Mouse (Mus musculus) kidney, adult 18-20 months (tissue): Measurements from ENCODE around the gene Fosl2.
A peak's percentile ranks its signal among the peaks of the same experiment; 100 is the strongest.
"Not testable (repeated sequence)": the region's sequence is repeated elsewhere in the genome, so short reads cannot be mapped to it uniquely, and the experiment has no call there.

Source experiments
- DNase-seq: peaks from one replicate; pipeline ENCODE4 v3.0.0; 2021

Gene Fosl2

DNA sequence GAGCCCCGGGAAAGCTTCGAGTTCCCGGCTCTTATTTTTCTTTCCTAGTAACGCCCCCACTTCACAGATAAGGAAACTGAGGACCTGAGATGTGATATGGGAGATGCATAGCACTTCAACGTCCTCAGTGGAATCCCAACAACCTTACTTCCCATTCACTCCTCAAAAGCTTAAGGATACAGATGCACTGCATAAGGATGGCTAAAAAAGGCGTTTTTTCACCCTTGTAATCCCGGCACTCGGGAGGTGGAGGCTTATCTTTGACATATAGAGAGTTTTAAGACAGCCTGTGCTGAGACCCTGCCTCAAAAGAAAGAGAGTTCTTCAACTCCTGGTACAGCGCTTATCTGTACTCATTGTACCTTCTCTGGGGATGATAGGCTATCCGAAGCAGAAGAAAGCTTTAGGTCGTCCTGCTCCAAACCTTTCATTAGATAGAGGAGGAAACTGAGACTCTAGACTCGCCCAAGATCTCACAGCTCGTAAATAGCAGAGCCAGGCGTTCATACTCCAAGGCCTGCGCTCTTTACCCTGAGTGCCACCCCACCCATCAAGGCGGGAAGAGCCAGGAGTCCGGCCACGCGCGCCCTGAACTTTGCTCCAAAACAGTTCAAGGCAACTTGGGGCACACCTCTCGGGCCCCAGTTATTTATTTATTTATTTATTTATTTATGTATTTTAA lies 1.4 kb upstream of the Fosl2 start:
- peak; percentile 62 for DNase-seq

DNA sequence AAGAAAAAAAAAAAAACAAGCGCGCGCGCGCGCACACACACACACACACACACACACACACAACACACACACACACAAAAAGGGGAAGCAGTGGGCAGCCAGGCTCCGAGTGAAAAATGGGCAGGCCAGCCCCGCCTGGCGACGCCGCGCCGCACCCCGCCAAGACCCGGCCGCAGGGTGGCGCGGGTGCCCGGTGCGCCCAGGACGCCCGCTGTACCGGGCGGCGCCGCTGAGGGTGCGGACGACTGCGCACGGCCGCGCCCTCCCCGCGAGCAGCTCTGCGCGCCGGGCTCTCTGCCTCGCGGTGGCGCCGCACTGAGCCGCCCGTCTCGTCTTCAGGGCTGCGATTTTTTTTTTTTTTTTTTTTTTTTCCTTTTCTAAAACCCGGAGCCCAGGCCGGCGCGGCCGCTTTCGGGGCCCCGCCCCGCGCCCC lies 682 bp upstream of the Fosl2 start:
- peak; percentile 78 for DNase-seq

DNA sequence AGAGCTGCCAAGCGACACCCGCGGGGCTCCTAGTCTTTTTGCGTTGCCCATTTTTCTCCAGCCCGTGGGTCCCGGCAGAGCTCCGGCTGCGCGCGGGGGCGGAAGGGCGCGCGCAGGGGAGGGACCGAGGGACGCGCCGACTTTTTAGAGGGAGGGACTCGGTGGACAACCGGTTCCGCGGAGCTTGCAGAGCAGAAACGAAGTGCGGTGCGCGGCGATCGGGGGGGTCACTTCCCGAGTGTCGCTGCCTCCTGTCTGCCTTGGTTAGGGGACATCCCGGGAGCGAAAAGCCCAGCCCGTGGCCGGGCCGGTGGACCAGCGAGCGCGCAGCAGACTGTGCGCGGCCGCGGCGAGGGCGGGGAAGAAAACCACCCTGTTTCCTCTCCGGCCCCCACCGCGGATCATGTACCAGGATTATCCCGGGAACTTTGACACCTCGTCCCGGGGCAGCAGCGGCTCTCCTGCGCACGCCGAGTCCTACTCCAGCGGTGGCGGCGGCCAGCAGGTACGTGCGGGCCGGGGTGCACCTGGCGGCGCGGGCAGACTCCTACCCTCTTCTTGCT lies 781 bp downstream of the Fosl2 start:
- peak; percentile 85 for DNase-seq

DNA sequence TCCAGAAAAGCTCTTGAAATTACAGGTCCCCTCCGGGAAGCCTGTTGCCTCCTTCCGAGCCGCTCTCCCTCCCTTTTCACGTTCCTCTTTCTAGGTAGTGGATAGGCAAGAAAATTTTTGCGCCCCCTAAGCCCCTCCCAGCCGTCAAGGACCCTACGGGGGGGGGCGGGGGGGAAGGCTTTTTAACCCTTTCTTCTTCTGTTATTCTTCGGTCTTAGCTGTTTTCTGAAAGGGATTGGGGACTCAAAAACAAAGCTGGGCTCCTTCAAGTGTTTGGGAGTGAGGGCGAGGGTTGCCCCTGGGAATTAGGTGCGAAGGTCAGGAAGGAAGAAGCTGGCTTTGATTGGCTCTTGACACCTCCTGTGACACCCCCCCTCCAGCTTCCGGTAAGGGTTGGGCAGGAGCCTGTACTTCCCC lies 1.5 kb downstream of the Fosl2 start:
- DNase-seq = peak; percentile 54

DNA sequence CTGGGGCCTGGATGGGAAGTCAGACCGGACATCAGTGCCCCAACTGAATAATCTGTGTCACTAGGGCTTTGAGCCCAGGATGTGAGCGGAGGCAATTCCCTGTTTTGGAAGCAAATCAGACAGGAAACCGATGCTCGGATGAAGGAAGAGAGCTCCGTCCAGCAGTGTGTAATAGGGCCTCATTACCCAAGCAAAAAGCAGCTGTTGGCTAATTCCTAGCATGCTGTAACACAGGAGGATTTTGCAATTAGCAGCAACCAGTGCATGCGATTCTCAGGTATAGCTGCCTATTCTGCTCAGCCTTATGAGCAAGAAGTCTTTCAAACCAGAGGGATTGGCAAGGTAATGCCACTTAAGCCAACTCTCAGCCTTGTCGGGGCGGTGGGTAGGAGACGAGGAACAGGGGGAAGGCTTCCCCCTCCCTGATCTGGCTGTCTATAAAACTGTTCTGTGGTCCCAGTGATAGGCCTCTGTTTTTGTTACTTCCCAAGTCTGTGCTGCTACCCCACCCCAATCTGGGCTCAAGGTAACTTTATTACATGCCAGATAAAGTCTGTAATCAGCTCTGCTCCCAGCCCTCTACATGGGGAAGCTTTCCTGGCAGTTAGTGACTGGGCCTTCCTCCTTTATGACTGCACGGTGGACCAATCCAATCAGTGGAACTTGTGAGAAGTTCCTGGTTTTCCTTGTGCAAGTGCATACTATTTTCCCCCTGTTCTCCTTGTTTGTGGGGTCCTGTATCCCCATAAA lies 3.0 kb downstream of the Fosl2 start:
- peak; percentile 37 for DNase-seq

DNA sequence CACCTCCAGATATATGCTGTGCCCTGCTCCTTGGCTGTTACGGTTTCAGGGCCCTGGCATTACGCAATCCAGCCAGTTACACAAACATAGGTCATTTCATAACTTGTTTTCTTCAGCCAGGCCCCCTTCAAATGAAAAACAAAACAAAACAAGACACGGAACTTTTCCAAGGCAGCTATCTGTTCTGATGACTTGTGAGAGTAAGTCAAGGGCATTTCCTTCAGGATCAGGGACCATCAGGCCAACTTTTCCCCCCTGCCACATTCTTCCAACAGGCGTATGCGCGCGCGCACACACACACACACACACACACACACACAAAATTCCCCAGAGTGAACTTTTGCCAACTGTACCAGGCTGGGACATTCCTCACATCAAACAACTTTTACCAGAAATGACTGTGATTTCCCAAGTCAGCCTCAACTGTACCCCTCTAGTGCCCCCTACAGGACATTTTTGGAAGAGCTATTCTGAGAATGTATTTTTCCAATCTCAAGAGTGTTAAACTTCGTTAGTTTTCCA lies 4.0 kb downstream of the Fosl2 start:
- peak; percentile 60 for DNase-seq

DNA sequence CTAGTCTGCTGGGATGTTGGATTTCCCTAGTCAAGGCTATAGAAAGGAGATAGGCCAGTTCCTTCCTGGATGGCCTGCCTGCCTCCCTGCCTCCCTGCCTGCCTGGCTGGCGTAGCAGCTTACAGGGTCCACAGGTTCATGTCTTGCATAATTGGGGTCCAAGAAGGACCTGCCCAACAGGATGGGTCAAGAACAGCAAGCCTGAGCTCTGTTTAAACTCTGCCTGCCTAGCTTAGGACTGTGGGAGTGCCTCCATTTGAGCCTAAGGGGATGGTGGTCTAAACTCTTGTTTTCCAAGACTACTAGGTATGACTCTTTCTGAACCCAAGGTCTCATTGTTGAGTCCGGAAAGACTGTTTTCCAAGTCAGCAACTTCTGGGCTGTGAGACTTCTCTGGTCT lies 6.3 kb downstream of the Fosl2 start:
- DNase-seq = no peak

DNA sequence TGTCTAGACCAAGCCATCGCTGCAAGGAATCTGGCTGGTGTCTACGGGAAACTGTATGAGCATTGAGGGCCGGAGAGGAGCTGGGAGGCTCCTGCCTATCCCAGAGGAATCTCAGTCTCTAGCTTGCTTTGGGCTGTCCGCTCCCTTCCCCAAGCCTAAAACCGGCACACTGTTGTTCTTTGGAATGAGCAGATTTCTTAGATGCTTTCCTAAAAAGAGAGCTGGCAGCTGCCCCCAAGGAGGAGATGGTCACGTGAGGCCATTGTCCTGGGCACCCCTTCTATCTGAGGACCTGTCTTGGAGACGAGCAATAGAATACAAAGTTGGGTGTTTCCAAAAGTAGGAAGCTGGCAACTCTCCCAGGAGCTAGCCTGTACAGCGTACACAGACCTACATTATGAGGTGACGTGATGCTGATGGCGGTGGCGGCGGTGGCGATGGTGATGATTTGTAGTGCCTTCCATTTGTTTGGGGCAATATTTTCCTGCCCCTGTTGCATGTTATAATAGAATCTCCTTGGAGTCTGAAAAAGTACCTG lies 7.9 kb downstream of the Fosl2 start:
- no peak for DNase-seq

DNA sequence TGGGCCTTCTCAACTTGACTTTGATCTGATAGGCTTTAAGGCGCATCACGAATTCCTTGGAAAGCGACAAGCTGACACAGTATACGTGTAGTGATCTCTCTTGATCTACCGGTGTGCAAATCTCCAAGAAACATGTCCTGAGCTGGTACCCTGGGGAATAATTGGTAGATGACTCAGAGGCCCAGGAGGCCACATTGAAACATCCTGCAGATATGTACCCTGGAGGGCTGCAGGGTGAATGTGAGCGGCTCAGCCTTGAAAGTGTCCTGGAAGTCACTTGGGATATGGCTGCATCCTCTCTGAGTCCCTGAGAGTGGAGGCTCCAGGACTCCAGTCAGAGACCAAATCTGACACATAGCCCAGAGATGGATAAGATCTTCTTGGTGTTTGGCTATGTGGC lies 10.7 kb downstream of the Fosl2 start:
- DNase-seq = no peak

DNA sequence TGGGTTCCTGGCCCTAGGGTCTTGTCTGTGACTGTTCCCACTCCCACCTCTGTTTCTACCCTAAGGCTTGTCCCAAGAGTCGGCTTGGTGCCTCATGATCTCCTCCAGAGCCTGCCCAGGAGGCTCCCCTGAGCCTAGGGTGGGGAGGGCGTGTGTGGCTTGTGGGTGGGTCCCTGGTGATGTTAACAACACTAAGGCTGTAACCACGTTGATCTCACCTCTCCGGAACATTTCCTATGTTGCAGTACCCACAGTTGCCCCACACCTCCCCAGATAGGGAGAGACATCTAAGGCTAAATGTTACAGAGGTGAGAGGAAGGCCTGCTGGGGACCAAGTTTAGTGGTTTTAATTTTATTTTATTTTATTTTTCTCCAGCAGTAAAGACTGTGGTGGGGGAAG lies 13.0 kb downstream of the Fosl2 start:
- no peak for DNase-seq

DNA sequence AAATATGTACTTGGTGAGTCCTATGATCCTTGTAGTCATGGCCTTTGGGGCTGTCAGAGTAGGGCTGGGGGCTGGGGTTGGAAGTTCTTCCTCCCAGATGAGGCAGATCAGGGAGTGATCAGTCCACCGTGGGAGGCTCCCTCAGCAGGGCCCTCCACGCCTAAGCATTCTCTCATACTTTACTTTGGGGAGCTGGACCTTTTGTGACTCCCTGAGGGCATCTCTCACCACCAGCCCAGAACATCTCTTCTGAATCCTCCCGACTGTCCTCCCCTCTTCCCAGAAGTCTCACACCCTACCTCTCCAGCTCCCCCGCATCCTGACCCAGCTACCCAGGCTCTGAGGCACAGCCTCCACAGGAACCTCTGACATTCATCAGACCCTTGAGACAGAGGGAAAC lies 15.6 kb downstream of the Fosl2 start:
- DNase-seq = no peak

DNA sequence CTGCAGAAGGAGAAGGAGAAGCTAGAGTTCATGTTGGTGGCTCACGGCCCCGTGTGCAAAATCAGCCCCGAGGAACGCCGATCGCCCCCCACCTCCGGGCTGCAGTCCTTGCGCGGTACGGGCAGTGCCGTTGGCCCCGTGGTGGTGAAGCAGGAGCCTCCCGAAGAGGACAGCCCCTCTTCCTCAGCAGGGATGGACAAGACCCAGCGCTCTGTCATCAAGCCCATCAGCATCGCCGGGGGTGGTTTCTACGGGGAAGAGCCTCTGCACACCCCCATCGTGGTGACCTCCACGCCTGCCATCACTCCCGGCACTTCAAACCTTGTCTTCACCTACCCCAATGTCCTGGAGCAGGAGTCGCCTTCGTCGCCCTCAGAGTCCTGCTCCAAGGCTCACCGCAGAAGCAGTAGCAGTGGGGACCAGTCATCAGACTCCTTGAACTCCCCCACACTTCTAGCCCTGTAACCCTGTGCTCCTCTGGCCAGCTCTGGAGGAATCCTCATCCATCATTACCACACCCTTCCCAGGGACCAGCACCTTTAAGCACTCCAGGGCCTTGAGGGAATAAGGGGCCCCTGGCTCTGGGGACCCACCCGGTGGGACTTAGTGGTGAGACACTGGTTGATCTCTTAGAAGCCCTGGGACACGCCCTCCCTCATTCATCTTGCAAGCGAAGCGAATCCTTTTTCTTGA lies 17.3 kb downstream of the Fosl2 start:
- no peak for DNase-seq

DNA sequence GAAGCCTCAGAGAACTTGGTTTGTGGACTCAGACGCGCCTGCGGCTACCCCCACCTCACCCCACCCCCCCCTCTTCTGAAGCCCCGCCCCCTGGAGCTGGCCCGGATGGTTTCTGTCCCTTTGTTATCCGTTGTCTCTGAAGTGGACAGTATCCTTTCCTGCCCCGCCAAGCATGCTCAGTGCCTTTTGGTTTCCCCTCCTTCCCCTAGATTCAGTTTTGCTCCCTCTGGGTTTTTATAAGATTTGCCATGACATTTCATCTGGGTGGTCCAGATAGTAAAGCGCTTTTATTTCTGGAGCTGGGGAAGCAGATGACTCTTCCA lies 17.8 kb downstream of the Fosl2 start:
- DNase-seq = no peak

DNA sequence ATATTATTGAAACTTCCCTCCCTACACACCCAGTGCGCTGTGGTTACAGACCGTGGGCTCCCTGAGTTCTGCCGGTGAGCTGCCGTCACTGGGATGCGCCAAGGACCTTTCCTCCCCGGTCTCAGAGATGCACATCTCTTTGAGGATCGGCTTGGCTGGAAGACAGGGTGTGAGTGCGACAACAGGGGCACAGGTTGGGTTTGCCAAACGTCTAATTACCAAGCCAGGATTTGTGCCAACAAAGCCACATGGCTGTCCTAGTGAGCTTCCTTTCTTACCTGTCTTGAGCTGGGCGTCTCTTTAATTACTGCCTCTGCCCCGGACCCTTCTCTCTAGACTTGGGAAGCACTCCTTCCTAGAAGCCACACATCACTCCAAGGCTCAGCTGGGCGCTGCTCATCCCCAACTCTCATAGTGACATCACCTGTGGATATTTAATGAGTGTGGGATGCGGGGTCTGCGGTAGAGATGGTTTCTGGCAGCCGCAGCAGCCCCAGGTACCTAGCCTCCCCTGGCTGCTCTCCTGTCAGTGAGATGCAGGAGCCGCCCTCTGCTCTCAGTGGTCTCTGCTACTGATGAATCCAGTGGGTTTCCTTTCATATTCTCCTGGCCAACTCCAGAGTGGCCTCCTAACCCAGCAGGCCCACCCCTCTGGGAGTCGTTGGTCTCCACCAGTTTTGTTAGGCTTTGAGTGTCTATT lies 18.3 kb downstream of the Fosl2 start:
- no peak for DNase-seq

DNA sequence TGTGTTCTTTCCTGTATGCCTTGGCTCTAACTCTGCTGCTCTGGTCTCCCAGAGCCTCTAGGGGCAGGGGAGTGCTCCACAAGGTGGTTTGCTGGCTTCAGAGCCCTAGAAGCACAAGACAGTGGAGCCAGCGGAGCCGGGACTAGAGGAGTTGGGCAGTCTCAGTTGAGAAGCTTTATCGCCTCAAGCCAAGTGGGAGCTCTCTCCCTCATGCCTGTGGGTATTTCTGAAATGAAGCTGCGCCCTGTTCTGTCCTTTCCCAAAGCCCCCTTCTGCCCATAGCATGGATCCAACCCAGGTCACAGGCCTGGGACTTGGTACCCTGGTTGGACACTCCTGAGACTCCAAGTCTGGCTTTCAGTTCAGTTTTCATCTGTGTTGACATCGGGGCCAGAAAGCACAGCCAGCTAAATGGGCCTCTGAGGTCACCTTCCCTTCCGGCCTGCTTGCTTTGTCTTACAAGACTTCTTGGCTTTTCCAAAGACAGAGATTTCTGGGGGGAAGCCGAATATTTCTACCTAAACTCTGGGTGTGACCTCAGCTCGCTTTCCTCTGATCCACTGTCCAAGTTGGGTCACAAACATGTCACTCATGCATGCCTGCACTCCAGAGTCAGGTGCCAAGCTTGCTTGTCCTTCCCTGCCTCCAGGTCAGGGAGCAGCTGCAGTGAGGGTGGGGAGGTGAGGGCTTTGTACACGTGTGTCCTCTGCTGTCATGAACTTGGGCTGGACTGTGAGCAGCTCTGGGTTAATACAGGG lies 19.5 kb downstream of the Fosl2 start:
- peak; percentile 31 for DNase-seq

DNA sequence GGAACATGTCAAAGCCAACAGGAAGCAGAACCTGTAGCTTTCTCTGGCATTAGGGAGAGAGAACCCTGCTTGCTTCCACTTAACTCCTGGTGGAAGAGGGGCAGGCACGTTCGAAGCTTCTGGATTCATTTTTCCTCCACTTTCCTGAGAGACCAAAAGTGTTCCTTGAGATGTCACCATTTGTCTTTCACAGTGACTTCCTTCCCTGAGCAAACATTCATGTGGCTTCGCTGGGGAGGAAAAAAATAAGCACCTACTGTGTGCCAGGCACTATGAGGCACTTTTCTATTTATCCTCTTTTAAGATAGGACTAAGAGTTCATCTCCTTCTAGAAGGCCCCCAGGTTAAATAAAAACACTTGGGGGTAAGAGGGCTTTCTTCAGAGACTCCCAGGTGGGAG lies 20.3 kb downstream of the Fosl2 start:
- DNase-seq = no peak

DNA sequence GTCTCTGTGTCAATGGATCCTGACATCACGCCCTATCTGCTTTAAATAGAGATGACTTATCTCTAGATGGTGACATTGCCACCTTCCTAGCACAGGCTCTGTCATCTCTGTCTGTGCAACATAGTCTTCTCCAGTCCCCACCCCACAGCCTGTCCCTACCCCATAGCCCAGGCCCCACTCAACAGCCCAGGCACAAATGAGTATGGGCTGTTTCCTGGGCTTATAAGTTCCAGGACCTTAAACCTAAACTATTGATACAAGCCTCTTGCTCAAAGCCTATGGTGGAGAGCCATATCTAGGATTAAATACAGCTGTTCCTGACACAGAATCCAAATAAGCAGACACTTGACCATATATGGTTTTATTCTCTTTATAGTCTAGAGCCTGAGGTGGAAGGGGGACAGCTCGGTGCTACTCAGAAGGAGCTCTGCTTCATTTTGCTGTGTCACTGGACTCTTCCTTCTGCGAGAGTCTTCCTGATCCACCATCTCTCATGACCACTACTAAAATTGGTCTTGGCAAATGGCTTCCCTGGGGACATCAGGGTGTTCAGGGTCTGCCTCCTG lies 28.0 kb downstream of the Fosl2 start:
- no peak for DNase-seq

DNA sequence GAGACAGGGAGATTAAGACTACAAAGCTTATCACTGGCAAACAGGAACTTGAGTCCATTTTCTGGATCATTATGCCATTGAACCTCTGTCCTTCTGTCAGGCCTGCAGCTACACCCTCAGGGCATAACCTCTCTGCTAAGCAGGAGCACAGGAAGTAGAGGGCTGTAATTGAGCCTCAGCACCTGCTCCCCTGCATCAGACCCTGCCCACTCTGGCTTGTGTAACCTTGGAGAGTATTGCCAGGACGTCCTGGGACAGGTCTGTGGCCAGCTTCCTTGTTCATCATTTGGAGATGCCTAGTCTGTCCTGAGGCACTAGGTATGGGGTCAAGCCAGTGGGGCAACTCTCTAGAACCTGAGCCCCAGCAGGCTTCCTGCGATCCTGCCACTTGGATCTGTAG lies 36.6 kb downstream of the Fosl2 start:
- DNase-seq = no peak

DNA sequence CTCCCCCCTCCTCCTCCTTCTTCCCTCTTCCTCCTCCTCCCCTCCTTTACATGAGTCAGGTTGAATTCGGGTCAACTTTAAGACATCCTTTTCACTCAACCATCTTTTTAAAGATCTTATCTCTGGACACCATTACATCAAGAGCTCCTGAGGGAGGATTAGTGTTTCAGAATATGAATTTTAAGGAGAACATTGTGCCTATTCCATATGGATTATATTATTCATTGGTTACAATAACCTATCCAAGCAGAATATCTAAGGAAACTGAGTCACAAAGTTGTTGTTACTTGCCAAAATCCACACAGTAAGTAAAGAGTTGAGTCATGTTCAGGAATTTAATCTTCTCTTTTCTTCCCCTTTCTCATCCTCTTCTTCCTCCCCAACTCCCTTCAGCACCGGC lies 41.2 kb downstream of the Fosl2 start:
- no peak for DNase-seq

DNA sequence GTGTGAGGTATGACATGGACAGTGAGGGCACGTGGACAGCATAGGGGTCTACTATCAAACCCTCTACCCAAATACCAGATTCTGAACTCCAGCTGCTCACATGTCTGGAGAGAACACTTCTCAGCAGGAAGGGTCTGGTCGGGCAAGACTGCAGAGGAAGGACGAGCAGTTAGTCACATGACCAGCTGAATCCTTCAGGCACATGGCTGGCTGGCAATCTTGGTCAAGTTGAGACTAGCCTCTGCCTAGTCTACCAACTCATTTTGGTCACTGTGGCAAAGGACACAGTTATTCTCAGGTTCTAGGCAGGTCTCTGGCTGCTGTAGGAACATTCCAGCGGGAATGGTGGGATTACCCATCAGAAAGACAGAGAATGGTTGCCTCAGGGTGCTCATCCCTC lies 42.1 kb downstream of the Fosl2 start:
- no peak for DNase-seq

DNA sequence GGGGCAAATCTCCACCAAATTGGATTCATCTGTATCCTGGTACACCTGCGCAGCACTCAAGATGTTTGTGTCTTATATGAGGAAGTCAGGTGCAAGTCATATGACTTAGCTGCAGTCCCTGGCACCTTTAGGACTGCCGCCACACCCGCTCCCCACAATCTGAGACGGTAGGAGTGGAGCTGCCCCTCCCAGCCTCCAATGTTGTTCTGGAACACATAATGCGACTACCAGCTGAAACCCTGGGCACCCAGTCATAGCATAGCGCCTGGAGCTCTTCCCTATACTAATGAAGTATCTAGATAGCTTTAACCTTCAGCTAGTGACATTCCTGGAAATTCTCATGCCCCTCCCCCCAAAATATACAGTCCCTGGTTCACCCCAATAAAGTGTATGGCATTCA lies 43.1 kb downstream of the Fosl2 start:
- DNase-seq = not testable (repeated sequence)
